Mouse (Mus musculus): ENCODE measurements at regions not wholly inside any gene's neighbourhood (a gene's known extent, or its start where the extent isn't known, plus 50 kb on each side); places are given as distances from the start of the nearest gene placed in this dataset.

DNA sequence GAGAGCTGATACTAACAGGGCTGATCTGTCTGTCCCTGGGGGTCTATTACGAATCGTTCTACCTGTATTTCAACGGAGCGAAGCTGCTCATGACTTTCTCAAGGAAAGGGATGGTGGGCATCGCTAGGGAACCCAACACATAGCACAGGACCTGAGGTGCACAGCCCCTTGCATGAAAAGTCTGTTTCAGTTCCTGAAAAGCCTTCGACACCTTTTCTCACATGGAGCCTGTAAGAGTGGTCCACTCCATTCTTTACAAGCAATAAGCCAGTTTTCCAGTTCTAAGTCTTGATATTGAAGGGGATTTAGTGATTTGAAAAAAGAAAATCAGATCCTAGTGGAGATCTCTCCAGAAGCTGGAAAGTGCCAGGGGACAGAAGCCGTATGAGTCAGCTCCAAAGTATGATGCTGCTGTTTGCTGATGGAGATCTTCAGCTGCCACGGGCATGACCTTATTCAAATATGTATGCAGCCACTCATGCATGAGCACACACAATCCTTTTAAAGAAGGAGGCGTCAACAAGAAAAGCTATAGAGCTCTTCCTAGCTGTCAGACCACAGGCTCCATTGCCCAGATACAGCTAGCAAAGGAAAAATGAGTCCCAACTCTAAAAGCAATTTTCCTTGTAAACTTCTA, 95.5 kb upstream of the 1700016C15Rik start:
- no peak for TF ChIP-seq CTCF (conservative IDR thresholded peaks at IDR 0.05; ENCODE audit: low read length)
- no peak for TF ChIP-seq NANOG (IDR thresholded peaks at IDR 0.05; ENCODE audit: borderline replicate concordance, low read length)

Measured in E14TG2a.4 (cell line).